Mouse (Mus musculus) kidney, adult 2 months (tissue): ENCODE measurements at regions not wholly inside any gene's neighbourhood (a gene's known extent, or its start where the extent isn't known, plus 50 kb on each side); places are given as distances from the start of the nearest gene placed in this dataset.

Source experiments
- DNase-seq: peaks from one replicate; pipeline ENCODE4 v3.0.0; 2021
- H3K27ac ChIP-seq: fragments of 200-500 bp; 2 replicates; pipeline ENCODE4 v1.5.1; 2012; ENCODE audit warnings: low read depth, low read length, control low read depth, inconsistent platforms; ENCODE audit not compliant: insufficient read depth
- H3K27me3 ChIP-seq: fragments of 200-500 bp; replicated peaks from 2 replicates; pipeline ENCODE4 v1.6.1; 2012; ENCODE audit warnings: mild to moderate bottlenecking, moderate library complexity, low read length, inconsistent platforms; ENCODE audit not compliant: control insufficient read depth, insufficient read depth
- H3K36me3 ChIP-seq: fragments of 200-500 bp; 2 replicates; pipeline ENCODE4 v1.6.1; 2012; ENCODE audit warnings: mild to moderate bottlenecking, moderate library complexity, low read length, inconsistent platforms; ENCODE audit not compliant: control insufficient read depth, insufficient read depth
- H3K4me1 ChIP-seq: fragments of 200-500 bp; 2 replicates; pipeline ENCODE4 v1.6.1; 2011; ENCODE audit warnings: low read length; ENCODE audit not compliant: control insufficient read depth, insufficient read depth
- H3K4me3 ChIP-seq: fragments of 200-500 bp; 2 replicates; pipeline ENCODE4 v1.5.1; 2011; ENCODE audit warnings: mild to moderate bottlenecking, low read depth, low read length, control low read depth; ENCODE audit not compliant: insufficient read depth
- CTCF ChIP-seq: fragments of 200-500 bp; conservative IDR thresholded peaks from 2 replicates; pipeline ENCODE4 v1.5.1; 2011; ENCODE audit warnings: low read depth, mild to moderate bottlenecking, control low read depth, low read length, moderate library complexity, mixed read lengths; ENCODE audit not compliant: insufficient read depth, insufficient read length
- POLR2A ChIP-seq: fragments of 200-500 bp; IDR thresholded peaks from one replicate; pipeline ENCODE4 v1.6.1; 2011; ENCODE audit warnings: low read depth, low read length, control low read depth
- WGBS: fragments of 180-500 bp; shearing (Covaris S2); methylation state at CpG from one replicate; pipeline ENCODE4 v1.1.7; 2018; 5-methylcytosine and 5-hydroxymethylcytosine counted together

DNA sequence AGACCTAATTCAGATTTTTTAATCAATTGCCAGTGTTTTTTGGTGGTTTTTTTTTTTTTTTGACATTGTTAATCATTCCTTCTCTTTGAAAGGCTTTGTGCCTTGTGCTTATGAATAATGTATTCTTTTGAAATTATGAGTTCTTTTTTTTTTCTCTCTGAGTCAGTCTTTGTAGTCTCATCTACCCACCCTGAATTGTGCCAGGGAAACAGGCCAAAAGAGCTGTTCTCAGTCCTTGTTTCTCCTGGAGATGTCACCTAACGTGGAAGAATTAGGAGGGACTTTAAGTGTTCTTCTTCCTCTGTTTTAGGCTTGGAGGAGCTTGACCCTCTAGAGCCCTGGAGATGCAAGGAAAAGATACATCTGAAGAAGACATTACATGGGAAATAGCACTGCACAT lies 2012.6 kb downstream of the Poteg start:
- Histone ChIP-seq H3K27ac (no peak overlapping the region), H3K36me3 (no peaks in the 10 kb centered on the region), H3K4me1 (no peaks in the 10 kb centered on the region), H3K27me3 (no peaks in the 10 kb centered on the region), H3K4me3 (no peak overlapping the region)
- TF ChIP-seq CTCF (no peak), POLR2A (no peak)
- no peak for DNase-seq
- WGBS = 69% methylated on average over 1 of the region's 1 CpGs

DNA sequence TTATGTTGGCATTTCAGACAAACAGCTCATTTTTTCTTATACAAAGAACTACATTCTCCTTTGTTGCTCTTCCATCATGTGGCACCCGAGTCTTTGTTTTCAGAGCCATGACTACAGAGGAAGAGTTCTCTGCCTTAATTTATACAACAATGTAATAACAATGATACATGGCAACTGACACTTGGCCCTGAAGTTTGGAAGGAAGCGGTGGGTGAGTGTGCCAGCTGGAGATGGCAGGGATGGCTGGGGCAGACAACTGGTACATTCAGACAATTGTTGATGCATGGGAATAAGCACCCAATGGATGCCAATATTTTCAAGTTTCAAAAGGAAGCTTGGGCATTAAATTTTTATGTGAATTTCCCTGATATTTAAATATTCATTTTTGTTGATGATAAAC lies 2045.5 kb downstream of the Poteg start:
- Histone ChIP-seq H3K4me1 (no peaks in the 10 kb centered on the region), H3K36me3 (no peaks in the 10 kb centered on the region), H3K27me3 (no peaks in the 10 kb centered on the region), H3K27ac (no peak overlapping the region), H3K4me3 (no peak overlapping the region)
- 68% methylated on average over 2 of the region's 2 CpGs for WGBS
- TF ChIP-seq CTCF = no peak
- TF ChIP-seq POLR2A = no peak
- DNase-seq = no peak

- no peak overlapping the region for H3K4me3 ChIP-seq
These were observed 2079.9 kb downstream of the Poteg start for GRCm38 (mm10) chr8:29527327-29527726.

DNA sequence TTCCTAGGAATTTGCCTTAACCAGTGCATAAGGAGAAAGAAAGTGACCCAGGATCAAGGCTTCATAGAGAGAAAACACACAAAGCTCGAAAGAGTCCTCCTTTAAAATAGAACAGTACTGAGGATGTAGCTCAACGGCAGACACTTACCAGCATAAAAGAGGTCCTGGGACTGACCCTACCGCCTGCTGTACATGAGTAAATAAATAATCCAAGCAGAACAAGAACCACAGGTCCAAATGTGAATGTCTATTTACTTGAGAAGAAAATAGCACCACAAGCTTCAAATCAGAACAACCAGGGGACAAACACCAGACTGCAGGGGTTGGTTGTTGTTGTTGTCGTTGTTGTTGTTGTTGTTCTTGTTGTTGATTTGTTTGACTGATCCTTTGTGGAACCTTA lies 2084.1 kb downstream of the Poteg start:
- WGBS = 31% methylated on average over 4 of the region's 4 CpGs
- no peaks in the 10 kb centered on the region for H3K27me3 ChIP-seq
- H3K4me1 ChIP-seq = no peaks in the 10 kb centered on the region; the same call in 1 of the 2 replicates
- DNase-seq = peak; percentile 74
- TF ChIP-seq CTCF = no peak
- TF ChIP-seq POLR2A = no peak
- H3K36me3 ChIP-seq = no peaks in the 10 kb centered on the region
- H3K4me3 ChIP-seq = no peak overlapping the region
- H3K27ac ChIP-seq = peak overlapping the region; percentile 82

More at GRCm38 (mm10) chr8:29527327-29527726, 2079.9 kb downstream of the Poteg start:
- Histone ChIP-seq H3K27ac (no peak overlapping the region), H3K36me3 (no peaks in the 10 kb centered on the region), H3K27me3 (no peaks in the 10 kb centered on the region), H3K4me1 (no peaks in the 10 kb centered on the region; the same call in 1 of the 2 replicates)
- TF ChIP-seq CTCF = no peak
- 88% methylated on average over 1 of the region's 1 CpGs for WGBS
- DNase-seq = no peak

DNA sequence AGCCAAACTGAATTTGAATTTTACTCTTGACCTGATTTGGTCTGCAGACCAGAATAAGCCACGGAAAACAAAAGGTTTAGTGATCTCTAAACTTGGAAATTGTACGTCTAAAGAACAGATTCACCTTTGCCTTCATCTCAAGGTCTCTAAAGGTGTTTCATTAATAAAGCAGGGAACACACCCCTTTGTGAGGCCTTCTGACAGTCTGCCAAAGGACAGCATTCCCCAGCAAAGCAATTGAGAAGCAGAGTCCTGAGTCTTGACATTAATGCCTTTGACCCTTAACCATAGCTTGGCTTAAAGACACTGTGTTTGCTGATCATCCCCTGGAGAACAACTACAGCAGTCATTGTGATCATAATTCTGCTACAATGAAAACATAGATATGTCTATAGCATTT lies 2090.5 kb downstream of the Poteg start:
- WGBS = 48% methylated on average over 2 of the region's 2 CpGs
- H3K27ac ChIP-seq = no peak overlapping the region
- H3K36me3 ChIP-seq = no peaks in the 10 kb centered on the region
- DNase-seq = peak; percentile 80
- H3K4me3 ChIP-seq = no peak overlapping the region
- H3K27me3 ChIP-seq = no peaks in the 10 kb centered on the region
- H3K4me1 ChIP-seq = no peaks in the 10 kb centered on the region
- no peak for TF ChIP-seq CTCF
- no peak for TF ChIP-seq POLR2A

DNA sequence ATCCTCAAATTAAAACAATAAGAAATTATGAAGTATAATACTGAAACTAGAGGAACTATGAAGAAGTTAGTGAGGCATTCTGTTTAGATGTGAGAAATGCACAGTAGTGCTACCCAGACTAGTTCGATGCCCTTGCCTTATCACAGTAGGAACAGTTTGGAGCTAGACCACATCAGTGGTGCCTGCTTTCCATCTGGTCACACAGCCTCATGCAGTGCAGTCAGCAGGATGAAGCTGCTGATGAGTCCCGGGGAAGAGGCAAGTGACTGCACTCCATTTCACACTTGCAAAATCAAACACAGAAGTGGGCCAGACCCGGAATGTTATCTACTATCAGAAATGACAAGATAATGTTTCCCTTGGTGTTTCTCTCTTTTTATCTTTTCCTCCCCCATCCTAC lies 2092.4 kb downstream of the Poteg start:
- Histone ChIP-seq H3K36me3 (no peaks in the 10 kb centered on the region), H3K4me1 (no peaks in the 10 kb centered on the region), H3K4me3 (no peak overlapping the region), H3K27me3 (no peaks in the 10 kb centered on the region), H3K27ac (no peak overlapping the region)
- no peak for TF ChIP-seq POLR2A
- TF ChIP-seq CTCF = no peak
- no peak for DNase-seq
- 75% methylated on average over 3 of the region's 3 CpGs for WGBS

GRCm38 (mm10) chr8:29544142-29544541 lies 2096.7 kb downstream of the Poteg start:
- 71% methylated on average over 5 of the region's 5 CpGs for WGBS
- DNase-seq = no peak
- TF ChIP-seq POLR2A (no peak), CTCF (no peak)
- Histone ChIP-seq H3K27ac (no peak overlapping the region), H3K27me3 (no peaks in the 10 kb centered on the region), H3K4me3 (no peak overlapping the region), H3K4me1 (no peaks in the 10 kb centered on the region), H3K36me3 (no peaks in the 10 kb centered on the region)

DNA sequence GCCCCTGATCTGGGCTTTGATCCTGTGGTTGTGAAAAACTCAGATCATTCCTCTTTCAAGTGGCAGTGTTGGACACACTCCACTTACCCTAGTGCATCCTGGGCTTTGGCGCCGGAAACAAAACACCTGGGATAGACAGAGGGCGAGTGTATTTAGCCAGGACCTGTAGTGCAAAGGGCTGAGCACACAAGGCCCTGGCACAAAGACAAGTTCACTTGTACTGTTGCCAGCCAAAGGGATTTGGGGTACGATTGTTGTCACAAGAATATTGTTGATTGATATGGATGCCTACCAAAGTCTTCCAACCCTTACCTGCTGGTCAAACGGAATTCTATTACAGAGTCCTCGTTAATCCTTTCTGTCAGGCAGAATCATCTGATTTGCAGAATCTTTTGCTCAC lies 2138.2 kb downstream of the Poteg start:
- Histone ChIP-seq H3K27ac (no peak overlapping the region), H3K4me1 (no peaks in the 10 kb centered on the region), H3K27me3 (no peaks in the 10 kb centered on the region), H3K36me3 (no peaks in the 10 kb centered on the region), H3K4me3 (no peak overlapping the region)
- no peak for DNase-seq
- no peak for TF ChIP-seq POLR2A
- TF ChIP-seq CTCF = no peak
- 68% methylated on average over 6 of the region's 6 CpGs for WGBS
